Mouse (Mus musculus): ENCODE measurements around the gene Srcin1.

DNA sequence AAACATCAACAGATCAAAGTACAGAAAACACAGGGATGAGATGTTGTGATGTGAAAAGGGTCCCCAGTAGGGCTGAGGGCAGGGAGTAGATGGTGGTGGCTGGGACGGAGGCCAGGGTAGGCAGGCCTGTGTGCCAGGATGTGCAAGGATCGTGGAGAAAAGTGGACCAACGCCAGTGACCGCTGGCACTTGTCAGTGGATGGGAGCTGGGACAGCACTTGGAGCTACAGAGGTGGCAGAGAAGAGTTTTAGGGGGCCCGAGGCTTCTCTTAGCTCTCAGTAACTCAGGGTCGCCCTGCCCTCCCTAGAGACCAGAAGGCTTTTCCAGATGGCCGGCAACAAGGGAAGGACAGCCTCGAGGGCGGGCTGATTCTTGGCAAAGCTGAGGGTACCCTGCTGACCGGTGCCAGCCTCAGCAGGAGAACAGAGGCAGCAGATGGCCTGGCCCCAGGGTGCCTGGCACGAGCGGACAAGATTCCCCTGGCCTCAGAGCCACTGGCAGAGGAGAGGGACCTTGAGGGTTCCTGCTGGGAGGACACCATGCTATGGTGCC, 32.7 kb downstream of the Srcin1 start:
- TF ChIP-seq CTCF (IDR thresholded peaks at IDR 0.05; ENCODE audit: control insufficient read depth, insufficient read depth, insufficient replicate concordance, low read depth, low read length) (no peak), POLR2A (IDR thresholded peaks at IDR 0.05; ENCODE audit: control insufficient read depth, low read depth, low read length) (no peak)

Data from testis, adult 2 months (tissue).